Mouse (Mus musculus) layer of hippocampus, postnatal 14 days (tissue): ENCODE data around the gene 4930595M18Rik. TPM values are rescaled to one million over a fixed set of nuclear protein-coding genes. Genes with fewer than 3 reads are reported as not detected.

Source experiments
- DNase-seq, 2 experiments: peaks; one replicate each; pipeline ENCODE4 v3.0.0; 2021 to 2022; ENCODE audit warnings: low spot score in 2 of 2, mixed read lengths in 1 of 2
- long read RNA-seq, 2 experiments: library from polyadenylated mRNA; stranded (forward); transcript quantifications; one replicate each; pipeline ENCODE4 v2.0.0; 2021
- total RNA-seq, 2 experiments: library from RNA; stranded (reverse); gene quantifications; 2 replicates each; pipeline ENCODE4 v1.2.3; 2021

The 4930595M18Rik gene
- not detected for total RNA-seq
- long read RNA-seq, experiment 1, result 0 reads
- long read RNA-seq, experiment 2, result 0 reads

GRCm38 (mm10) chrX:81458021-81458420, at the start of gene 4930595M18Rik:
Gene 4930595M18Rik, minus strand, starts transcription at chrX:81458121.
- no peak for DNase-seq

GRCm38 (mm10) chrX:81472500-81472899, 14.6 kb upstream of the 4930595M18Rik start:
- peak in 1 of 2 experiments; percentile 32 for DNase-seq
